Mouse (Mus musculus) embryo, embryonic 11.5 days (tissue): ENCODE results near the gene Specc1l.

Experiments
- DNase-seq: peaks from one replicate; pipeline ENCODE4 v3.0.0-alpha.2; 2012; ENCODE audit warnings: low read depth, low spot score

Gene Specc1l

DNA sequence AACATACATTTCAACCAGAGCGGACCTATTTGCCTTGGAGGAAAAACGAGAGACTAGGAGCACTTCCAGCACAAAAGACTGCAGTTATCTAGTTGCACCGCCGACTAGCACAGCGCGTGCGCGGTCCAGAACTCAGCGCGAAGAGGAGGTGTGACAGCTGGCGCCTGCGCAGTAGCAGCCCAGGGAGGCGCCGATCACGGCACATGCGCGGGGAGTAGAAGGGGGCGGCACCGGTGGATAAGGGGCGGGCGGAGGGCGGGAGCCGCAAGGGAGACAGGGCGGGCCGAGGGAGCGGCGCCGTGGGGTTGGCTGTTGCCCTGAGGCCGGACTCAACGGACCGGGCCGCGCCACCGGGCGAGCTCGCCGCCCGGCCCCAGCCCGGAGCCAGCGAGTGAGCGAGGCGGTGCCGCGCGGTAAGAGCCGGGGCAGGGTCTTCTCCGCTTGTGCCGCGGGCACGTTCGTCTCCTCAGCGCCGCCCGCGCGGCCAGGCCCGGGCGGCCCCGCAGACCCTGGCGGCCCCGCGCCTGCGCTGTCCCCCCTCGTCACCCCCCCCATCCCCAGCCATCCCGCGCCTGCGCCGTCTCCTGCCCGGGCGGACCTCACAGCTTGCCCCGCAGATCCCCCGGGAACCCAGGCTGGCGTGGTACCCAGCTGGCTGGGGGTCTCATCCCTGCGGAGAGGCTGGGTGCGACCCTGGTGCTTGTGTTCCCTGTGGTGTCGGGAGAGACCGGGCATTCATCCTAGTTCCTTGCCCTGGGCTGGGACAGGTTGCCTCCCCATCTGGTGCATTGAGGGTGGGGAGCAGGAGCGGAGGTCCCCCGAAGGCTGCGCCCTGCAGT, at the start of gene Specc1l:
Gene Specc1l (plus strand): TSS at position 267 of the 839 bp plus-strand sequence.
- peak; percentile 95 for DNase-seq

DNA sequence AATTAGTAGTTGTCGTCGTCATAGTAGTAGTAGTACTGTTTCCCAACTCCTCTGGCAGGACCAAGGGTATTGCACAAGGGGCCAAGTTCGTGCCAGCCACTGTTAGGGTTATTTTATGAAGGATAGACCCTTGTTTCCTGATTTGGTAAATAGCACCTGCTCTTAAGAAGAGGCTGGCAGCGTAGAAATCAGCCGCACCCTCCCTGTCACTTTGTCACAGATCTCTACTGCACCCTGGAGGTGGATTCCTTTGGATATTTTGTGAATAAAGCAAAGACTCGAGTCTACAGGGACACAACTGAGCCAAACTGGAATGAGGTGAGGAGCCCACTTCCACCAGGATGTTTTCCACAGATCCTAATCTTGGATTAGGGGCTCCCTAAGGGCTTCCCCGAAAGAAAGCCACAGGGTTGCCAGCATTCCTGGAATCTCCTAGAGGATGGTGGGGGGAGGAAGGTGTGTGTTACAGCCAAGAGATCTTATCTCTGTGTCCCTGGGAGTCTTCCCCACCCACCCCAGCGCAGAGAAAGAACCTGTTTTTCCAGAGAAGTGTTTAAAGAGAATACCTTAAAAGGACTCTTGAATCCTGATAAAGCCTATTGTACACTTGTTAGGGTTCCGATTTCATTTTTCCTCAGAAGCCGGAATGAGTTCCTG, 45.9 kb upstream of the Specc1l start:
- no peak for DNase-seq

DNA sequence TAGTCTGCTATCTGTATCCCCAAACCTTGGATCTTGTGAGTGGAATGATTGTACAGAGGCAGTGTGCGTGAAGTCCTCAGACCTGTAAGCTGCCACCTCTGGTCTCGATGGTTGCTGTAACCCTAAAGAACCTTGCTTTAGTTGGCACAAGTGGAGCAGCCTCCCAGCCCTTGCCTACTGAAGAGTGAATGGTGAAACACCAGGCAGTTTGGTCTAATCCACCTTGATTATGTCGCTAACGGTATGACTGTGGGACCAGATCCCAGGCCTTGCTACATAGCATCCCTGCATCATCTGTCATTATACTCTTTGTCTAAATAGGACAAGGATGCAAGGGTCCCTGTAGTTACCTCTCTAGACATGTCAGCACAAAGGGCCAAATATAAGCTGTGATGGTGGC, 45.3 kb upstream of the Specc1l start:
- no peak for DNase-seq

DNA sequence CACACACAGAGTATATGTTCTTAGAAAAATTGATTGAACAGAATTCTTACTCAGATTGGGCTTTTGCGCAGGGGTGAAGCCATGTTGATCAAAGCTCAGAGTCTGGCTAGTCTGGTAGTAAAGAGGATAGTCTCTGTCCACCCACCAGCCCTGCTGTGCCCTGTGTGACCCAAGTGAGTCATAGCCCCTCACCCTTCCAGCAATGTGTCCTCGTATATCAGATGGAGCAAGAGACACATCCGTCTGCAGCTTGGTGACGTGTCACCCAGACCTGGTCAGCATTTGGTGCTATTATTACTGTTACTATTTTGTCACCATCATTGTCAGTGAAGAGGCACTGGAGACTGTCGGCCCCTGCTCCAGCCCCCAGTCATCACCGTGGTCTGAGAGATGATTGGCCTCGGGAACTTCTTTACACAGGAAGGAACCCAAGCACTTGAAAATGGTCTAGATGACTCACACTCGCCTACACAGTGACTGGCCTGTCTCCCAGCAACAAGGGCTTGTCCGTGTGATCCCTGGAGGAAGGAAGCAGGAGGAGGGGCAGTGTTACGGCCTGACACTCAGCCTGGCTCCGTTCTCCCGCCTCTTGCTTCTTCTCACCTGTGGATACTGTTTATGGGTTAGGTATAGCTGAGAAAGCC, 41.5 kb upstream of the Specc1l start:
- DNase-seq: no peak

DNA sequence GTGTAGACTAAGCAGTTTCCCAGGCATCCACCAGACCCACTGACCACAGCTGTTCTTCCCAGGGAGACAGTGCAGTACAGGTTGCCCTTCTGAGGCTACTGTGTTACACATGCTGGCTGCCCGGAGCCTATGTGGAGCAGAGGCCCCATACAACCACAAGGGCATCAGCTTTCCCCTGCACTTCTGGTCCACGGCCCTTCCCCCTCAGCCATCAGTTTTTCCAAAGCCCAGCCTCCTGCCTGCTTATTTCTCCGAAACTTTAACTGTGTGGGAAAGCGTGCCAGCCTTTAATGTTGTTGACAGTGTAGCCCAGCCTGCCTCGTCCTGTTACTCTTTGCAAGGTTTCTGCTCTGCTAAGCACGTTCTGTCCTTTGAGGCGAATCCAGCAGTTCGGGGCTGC, 38.8 kb upstream of the Specc1l start:
- DNase-seq: no peak

DNA sequence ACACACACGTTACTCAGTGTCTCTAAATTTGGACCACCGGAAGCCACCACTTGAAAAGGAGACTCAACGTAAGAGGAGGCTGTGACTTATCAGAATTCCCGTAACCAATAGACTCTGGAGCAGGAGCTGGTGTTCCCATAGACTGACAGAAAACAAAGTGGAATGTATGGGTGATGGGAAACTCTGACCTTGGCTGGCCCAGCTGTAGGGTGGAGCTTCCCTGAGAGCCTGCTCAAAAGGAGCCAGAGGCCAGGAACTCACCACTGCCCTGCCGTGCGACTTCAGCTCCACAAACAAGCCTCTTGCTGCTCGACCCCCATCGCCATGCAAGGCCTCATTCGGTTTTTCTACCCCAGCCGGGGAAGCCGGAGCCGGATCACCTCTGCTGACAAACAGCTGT, 38.2 kb upstream of the Specc1l start:
- DNase-seq: no peak

DNA sequence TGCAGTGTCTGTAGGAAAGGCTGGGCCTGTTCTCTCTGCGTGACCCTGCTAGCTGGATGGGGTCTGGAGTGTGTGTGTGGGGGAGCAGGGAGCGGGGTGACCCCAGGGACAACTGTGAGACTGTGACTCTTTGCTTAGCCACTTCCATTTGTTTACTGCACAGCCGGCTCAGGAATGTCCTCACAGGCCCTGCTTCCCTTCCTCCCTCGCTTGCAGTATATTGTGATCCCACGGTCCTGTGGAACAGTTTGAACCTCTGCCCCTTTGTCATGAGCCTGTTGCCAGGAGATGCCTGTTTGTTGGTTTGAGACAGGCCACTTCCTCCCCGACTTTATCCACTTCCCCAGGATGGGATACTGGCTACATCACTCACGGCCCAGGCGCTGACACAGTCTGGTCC, 35.4 kb upstream of the Specc1l start:
- DNase-seq: no peak

DNA sequence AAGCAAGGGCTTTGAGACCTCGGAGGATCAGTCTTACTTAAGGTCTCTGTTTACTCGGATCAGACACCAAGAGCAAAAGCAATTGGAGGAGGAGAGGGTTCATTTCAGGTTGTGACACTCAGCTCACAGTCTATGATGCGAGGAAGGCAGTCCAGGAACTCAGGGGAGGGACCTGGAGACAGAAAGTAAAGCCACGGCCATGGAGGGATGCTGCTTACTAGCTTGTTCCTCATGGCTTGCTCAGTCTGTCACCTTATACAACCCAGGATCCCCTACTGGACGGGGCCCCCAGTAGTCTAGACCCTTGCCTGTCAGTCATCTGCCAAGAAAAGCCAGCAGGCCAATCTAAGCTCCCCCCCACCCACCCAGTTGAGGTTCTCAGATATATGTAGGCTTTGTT, 33.0 kb upstream of the Specc1l start:
- DNase-seq: no peak

DNA sequence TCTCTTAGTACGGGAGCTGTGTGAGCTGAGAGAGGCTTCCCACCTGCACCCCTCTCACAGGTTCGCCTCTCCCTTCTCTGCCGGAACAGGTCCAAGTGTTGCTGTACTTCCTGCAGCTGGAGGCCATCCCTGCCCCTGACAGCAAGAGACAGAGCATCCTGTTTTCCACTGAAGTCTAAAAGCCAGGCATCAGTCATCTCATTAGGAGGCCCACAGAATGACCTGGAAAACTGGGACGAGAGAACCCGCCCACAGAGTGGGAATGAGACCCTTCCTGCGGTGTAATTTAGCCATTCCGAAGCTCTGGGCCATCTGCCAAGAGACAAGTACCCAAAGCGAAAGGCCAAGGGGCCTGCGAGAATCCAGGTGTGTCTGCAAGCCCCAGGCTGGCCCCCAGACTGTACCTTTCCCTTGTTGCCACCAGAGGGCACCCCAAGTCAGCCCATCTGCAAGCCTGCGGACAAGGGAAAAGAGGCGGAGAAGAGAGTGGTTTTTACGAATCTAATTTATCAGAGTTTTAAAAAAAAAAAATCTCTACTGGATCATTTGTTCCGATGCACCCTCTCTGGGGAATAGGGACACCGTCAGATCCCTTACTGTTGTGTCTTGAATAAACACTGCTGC, 29.6 kb upstream of the Specc1l start:
- peak; percentile 54 for DNase-seq

DNA sequence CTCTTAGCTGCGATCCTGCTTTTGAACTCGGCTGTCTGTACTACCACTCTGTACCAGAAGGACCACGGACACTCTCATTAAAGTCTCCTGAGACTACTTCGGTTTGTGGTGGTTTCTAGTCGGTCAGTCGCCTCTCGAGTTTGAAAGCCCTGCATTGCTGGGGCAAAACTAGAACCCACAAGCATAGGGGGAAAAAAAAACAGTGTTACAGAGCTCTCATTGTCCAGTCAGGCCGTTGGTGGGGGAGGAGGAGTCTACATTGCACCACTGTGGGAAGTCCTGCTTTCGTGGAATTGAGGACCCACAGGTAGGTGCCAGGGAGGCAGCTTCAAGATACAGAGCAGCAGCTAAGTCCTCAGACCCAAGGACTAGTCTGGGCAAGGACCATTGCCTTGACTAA, 27.0 kb upstream of the Specc1l start:
- DNase-seq: no peak

DNA sequence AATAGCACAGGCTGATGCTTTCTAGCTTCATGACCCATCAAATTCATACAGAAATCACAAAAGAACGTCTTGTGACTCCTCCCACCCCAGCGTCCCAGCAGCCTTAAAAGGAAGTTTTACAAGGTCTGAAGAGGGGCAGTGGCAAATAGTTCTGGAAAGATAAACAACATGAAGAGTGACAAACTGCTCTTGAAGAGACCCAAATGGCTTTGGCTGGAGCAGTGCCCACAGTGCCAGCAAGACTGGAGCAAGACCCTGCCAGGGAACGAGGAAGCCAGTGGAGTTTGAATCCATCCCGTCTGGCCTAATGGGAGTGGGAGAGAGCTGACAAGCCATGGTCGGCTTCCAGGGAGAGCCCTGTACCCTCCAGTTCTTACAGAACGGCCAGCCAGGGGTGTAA, 25.3 kb upstream of the Specc1l start:
- no peak for DNase-seq

DNA sequence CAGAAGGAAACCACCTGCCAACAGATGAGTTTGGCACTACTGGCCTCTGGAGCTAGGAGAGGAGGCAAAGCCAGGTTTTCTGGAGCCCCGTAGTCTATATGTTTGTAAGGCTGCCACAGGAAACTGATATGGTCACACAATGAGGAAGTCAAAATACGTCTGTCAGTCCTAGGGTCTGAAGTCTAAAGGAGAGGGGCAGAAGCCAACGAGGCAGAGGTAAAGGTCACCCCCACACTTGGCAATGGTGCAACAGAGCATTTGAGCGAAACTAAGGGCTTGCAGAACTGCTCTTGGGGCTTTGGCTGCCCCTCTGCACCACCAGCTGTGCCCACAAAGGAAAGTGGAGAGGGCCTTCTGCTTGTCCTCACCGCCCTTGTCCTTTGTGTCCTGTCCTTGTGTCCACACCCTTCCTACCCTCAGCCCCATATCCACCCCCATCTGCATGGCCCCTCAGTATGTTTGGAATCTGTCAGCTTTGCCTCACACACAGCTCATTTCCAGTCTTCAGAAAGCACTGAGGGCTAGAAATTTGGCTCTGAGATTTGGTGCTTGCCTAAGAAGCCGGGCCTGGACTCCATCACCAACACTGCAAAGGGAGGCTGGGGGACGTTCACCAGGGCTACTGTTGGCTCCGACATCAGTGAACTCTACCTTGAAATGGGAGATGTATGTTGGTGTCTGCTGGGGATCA, 24.4 kb upstream of the Specc1l start:
- no peak for DNase-seq

DNA sequence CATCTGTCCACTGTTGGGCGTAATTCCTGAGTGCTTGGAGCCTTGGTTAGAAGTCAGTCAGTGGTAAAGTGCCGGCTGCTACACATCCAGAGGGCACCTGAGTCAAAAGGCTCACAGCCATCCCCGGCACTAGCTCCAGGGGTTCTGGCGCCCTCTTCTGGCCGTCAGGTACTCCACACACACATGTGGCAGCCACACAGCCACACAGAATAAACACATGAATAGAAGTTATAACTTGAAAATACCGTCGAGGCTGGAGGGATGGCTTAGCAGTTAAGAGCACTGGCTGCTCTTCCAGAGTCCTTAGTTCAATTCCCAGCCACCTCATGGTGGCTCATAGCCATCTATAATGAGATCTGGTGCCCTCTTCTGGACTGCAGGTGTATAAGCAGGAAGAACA, 20.2 kb upstream of the Specc1l start:
- no peak for DNase-seq

DNA sequence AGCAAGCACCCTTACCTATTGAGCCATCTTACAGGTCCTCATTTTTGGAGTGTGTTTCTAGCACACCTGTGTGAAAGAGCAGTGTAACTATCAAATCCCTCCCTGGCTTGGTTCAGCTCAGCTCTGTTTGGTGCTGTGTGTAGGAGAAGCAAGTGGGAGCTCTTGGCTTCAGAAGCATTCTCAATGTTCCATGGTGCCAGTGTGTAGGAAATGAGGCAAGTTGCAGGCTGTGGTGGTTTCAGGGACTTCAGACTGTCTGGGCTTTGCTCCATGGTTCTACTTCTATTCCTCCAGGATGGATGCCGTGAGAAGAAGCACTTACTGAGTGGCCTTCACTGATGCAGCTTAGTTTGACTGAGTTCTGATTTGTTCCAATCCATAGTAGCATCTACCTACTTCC, 14.1 kb upstream of the Specc1l start:
- DNase-seq: no peak

DNA sequence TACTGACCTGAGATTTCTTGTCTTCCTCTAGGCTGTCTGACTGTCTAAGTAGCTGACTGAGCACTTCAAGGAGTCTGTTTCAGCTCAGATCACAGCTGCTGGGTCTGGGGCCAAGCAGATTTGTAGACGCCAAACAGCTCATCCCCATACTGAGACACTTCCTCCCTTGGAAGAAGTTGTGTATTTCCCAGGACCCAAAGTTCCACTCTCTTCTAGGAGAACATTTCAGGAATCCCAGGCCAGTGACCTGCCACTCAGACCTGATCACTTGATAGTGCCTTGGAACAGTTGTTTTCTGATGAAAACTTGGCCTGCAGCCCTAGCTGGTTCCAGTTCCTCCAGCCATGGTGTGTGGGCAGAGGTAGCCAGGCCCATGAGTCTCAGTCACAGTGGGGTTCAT, 11.1 kb upstream of the Specc1l start:
- DNase-seq: no peak

DNA sequence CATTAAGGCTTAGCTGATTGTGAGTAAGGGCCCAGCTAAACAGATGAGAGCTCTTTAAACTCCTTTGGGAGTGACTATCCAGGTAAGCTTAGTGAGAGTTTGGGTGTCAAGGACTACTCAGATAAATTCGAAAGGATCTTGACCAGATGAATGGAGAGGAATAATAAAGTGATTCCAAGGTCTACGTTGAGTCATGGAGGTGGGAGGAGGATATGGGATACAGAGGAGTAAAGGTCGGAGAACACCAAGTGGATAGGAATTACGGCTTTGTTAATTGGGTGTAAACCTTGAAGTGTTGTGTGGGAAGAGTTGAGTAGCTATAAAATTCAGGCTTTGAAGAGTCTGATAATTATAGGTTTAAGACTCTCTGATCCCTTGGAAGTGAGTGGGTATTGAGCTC, 5.7 kb upstream of the Specc1l start:
- no peak for DNase-seq

DNA sequence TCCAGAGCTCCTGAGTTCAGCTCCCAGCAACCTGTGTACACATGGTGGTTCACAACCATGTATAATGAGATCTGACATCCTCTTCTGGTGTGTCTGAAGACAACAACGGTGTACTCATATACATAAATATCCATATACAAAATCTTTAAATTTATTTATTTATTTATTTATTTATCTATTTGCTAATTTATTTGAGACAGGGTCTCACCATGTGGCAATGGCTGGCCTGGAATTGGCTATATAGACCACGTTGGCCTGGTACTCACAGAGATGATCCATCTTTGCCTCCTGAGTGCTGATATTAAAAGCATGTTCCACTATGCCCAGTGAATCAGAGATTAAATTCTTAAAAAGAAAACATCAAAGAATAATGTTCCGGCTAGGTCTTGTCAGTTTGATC, 1.0 kb upstream of the Specc1l start:
- DNase-seq: no peak

DNA sequence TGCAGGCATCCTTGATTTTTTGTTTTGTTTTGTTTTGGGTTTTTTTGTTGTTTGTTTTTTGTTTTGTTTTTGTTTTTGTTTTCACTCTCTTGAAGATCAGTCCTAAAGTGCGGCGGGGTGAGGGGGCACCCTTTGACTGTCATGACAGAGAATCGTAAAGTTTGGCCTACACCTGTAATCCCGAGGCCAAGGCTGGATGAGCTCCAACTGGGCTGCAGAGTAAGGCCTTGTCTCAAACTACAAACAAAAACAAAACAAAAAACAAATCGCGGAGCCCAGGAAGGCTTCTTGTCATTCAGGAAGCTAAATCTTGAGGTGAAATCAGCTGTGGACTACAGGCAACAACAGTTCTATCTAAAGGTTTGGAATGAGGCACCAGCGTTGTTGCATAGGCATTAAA, 1.1 kb downstream of the Specc1l start:
- DNase-seq: no peak

DNA sequence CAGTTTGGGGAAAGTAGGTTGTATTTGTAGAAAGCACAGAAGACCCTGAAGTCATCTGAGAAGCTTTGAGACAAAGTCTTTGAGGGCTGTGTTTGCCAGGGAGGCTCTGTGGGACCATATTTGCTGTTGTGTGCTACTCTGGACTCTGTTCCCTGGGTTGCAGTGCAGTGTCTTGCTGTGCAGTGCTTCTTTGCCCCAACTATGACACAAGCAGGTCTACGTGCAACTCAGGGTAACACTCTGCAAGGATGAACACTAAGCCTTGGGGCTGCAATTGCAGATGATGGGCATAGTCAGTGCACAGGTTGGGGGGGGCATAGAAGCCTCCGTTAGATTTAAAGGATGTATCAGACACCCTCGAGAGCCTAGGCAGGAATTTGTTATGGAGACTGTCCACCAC, 8.8 kb downstream of the Specc1l start:
- DNase-seq: no peak

DNA sequence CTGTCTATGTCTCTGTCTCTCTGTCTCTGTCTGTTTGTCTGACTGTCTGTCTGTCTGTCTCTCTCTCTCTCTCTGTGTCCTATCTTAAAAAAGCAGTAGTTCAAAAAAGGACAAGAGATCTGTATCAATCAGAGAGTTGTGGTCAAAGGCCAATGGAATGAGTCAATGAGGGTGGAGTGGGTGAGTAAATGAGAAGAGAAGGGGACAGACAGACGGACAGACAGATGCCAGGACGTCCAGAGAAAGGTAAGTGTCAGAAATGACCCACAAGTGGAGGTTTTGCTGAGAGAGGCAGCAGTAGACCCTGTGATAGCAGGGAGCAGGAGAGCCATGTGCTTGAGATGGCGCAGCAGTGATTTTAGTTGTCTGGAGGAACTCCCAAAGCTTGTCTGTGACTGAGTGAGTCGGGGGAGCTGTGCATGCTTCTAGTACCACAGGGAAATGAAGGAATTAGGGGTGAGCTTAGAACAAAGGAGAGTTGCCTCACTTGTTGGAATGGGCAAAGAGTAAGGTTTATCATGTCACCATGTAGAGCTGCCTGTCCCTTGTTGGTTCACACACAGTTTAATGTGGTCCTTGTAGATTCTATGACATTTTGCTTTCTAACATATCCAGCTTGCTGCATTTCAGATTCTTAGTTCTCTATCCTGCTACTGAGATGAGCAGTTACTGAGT, 10.2 kb downstream of the Specc1l start:
- no peak for DNase-seq

DNA sequence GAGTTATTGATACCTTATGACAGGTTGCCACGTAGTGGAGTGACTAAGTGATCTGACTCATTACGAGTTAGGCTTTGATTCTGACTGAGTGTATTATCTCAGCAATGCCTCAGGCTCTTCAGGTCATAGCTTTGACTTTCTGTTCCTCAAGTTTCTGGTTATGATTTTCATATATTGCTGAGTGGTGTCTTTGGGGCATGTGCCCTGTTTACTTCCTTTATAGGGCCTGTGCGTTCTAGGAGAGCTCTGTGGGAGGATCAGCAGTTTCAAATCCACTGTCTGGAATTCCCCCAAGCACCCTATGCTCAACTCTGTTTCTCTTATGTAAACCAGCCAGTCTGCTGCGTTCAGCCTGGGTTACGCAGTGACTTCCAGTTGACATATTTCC, 10.7 kb downstream of the Specc1l start:
- DNase-seq: no peak
